Comparison of ENCODE assay signal across 24 mouse cellular contexts in the genomic region with DNA sequence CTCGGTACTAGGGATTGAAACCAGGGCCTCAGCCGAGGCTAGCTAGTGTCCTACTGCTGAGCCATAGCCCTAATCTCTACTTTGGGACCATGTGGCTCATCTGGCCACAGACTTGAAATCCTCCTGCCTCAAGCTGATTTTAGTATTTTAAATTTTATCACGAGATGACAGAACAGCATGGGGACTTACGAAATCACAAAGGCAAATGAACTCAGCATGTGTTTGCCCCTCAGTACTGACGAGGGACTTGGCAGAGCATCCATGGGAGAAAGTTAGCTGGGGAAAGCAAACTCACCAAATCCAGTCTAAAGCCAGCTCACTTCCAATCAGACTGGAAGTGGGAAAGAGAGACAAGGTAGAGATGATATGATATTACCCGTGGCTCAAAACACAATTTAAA. TPM values are rescaled to one million over a fixed set of nuclear protein-coding genes. Genes with fewer than 3 reads are reported as not detected.
A peak's percentile ranks its signal among the peaks of the same experiment; 100 is the strongest.
DNase-seq lines count a peak whose midpoint lies in the region; ATAC-seq and TF ChIP-seq lines count a peak whose summit lies in the region.
"Had no signal": no experiment of that assay in that cellular context is flagged by ENCODE, and none has a peak within 500 bp of the region (broad histone marks: within the 10 kb centered on the region; RNA-seq: fewer than 3 reads in every experiment).

No protein-coding gene starts in this region.

- H3K4me2 ChIP-seq in heart, embryonic 11.5 days: no peak overlapping the region
- H3K4me2 ChIP-seq in midbrain, embryonic 16.5 days (ENCODE audit: low read length): no peak overlapping the region
- H3K4me2 ChIP-seq: embryonic facial prominence, embryonic 15.5 days; hindbrain, embryonic 12.5 days had no signal

- H3K27ac ChIP-seq in heart, embryonic 11.5 days (ENCODE audit: low read depth, low read length): no peak overlapping the region
- H3K27ac ChIP-seq in liver, adult 2 months (replicated peaks; ENCODE audit: insufficient read depth, low read depth, low read length): peak overlapping the region; percentile 20; the same call in 1 of the 2 replicates
- H3K27ac ChIP-seq in midbrain, embryonic 16.5 days (ENCODE audit: low read length): no peak overlapping the region
- H3K27ac ChIP-seq: embryonic facial prominence, embryonic 15.5 days; hindbrain, embryonic 12.5 days had no signal

- H3K27me3 ChIP-seq in heart, embryonic 11.5 days (ENCODE audit: control insufficient read depth, insufficient read depth, low read length): no peaks in the 10 kb centered on the region
- H3K27me3 ChIP-seq in liver, adult 2 months (ENCODE audit: control insufficient read depth, insufficient read depth, low read length): no peaks in the 10 kb centered on the region
- H3K27me3 ChIP-seq in midbrain, embryonic 16.5 days (ENCODE audit: control insufficient read depth, insufficient read depth, low read depth, low read length): no peaks in the 10 kb centered on the region
- H3K27me3 ChIP-seq: embryonic facial prominence, embryonic 15.5 days; hindbrain, embryonic 12.5 days had no signal

- no peak for TF ChIP-seq CTCF in liver, adult 2 months (IDR thresholded peaks at IDR 0.05; ENCODE audit: low read depth, low read length)

- no peak overlapping the region for H3K4me3 ChIP-seq in heart, embryonic 11.5 days (ENCODE audit: low read depth, low read length)
- no peak overlapping the region for H3K4me3 ChIP-seq in liver, adult 2 months (ENCODE audit: insufficient read depth, low read depth, low read length)
- H3K4me3 ChIP-seq in midbrain, embryonic 16.5 days (ENCODE audit: low read depth, low read length): no peak overlapping the region
- H3K4me3 ChIP-seq: embryonic facial prominence, embryonic 15.5 days; erythroblast, embryonic 14.5 days; hindbrain, embryonic 12.5 days had no signal

- H3K36me3 ChIP-seq in heart, embryonic 11.5 days (ENCODE audit: control insufficient read depth, insufficient read depth, low read length): no peaks in the 10 kb centered on the region
- peaks cover 9% of the 10 kb centered on the region; the same call in 1 of the 2 replicates for H3K36me3 ChIP-seq in liver, adult 2 months (ENCODE audit: control insufficient read depth, insufficient read depth, low read length)
- H3K36me3 ChIP-seq in midbrain, embryonic 16.5 days (ENCODE audit: control insufficient read depth, insufficient read depth, low read length): no peaks in the 10 kb centered on the region
- H3K36me3 ChIP-seq: embryonic facial prominence, embryonic 15.5 days had no signal

- TF ChIP-seq POLR2A in liver, adult 2 months (IDR thresholded peaks at IDR 0.05; ENCODE audit: extremely low read depth, insufficient read depth, low read length): no peak

- 0 out of 2 replicates have a peak, but pooled peaks cover 3% of the 10 kb centered on the region for H3K4me1 ChIP-seq in heart, embryonic 11.5 days (ENCODE audit: control insufficient read depth, insufficient read depth, low read length)
- peaks cover 23% of the 10 kb centered on the region for H3K4me1 ChIP-seq in liver, adult 2 months (ENCODE audit: control insufficient read depth, insufficient read depth, low read length)
- no peaks in the 10 kb centered on the region for H3K4me1 ChIP-seq in midbrain, embryonic 16.5 days (ENCODE audit: control insufficient read depth, insufficient read depth, low read length)
- H3K4me1 ChIP-seq: embryonic facial prominence, embryonic 15.5 days; hindbrain, embryonic 12.5 days had no signal

- no peak for ATAC-seq in heart, embryonic 11.5 days (replicated peaks; ENCODE audit: insufficient number of reproducible peaks, low FRiP score, low TSS enrichment)
- no peak for ATAC-seq in midbrain, embryonic 16.5 days
- ATAC-seq: activated CD4-positive, CD25-positive, alpha-beta regulatory T cell, adult 4 months; forebrain, embryonic 14.5 days; hindbrain, embryonic 16.5 days; inflammation-experienced regulatory T-cells, adult 6 months; intestine, postnatal 0 days; Patski had no signal

- H3K9ac ChIP-seq in heart, embryonic 11.5 days (ENCODE audit: low read depth, low read length): no peak overlapping the region
- no peak overlapping the region for H3K9ac ChIP-seq in liver, adult 2 months (ENCODE audit: low read depth, low read length)
- H3K9ac ChIP-seq in midbrain, embryonic 16.5 days (ENCODE audit: low read depth, low read length): no peak overlapping the region
- H3K9ac ChIP-seq: embryonic facial prominence, embryonic 15.5 days; hindbrain, embryonic 12.5 days had no signal

- DNase-seq in heart, adult 18-20 months: peak; percentile 40 to 53
- DNase-seq in liver, adult 2 months (ENCODE audit: extremely low read depth, low read depth, low spot score): peak; percentile 95
- DNase-seq in liver: no peak
- peak; percentile 90 for DNase-seq in NIH3T3 (ENCODE audit: low read depth)
- DNase-seq in heart, postnatal 36 days: peak; percentile 12 to 16
- no peak for DNase-seq in gastrocnemius, adult 8-10 months (ENCODE audit: low spot score in 2 of 2)
- DNase-seq: adrenal gland, adult 2 months; adrenal gland, postnatal 36 days; cerebellum, adult 2 months; cerebellum, postnatal 10 days; embryo, embryonic 11 days; gastrocnemius, postnatal 14 days; kidney, adult 8-10 months had no signal

- no peaks in the 10 kb centered on the region for H3K79me2 ChIP-seq in liver, adult 2 months (ENCODE audit: control insufficient read depth, insufficient read depth, low read length)

- intact Hi-C loops in heart, postnatal 36 days (cut with DNase I): no loop called here

- H3K9me3 ChIP-seq in heart, embryonic 11.5 days (replicated peaks; ENCODE audit: control insufficient read depth, low read length): no peaks in the 10 kb centered on the region
- H3K9me3 ChIP-seq in midbrain, embryonic 16.5 days (replicated peaks; ENCODE audit: control insufficient read depth, low read length, poor library complexity, severe bottlenecking): no peaks in the 10 kb centered on the region
- H3K9me3 ChIP-seq: embryonic facial prominence, embryonic 15.5 days; hindbrain, embryonic 12.5 days had no signal

- 65% methylated on average over 6 of the region's 6 CpGs for WGBS in heart, embryonic 11.5 days (ENCODE audit: insufficient replicate concordance)
- WGBS in liver, adult 2 months: 23% methylated on average over 6 of the region's 6 CpGs
- 72% methylated on average over 6 of the region's 6 CpGs for WGBS in midbrain, embryonic 16.5 days

RNA-seq across cellular contexts. Expression of a gene that starts 28.5 kb away (rescaled TPM):
- under 1 TPM; 0.17 to 0.28 TPM for total RNA-seq in heart, adult 18-20 months (2021)
- polyA plus RNA-seq in heart, embryonic 11.5 days (2014; fragmentation: Nextera tagmentation; extraction: Ambion mirVana): 5.0 and 5.6 TPM in 2 replicates
- 64.2 and 98.4 TPM in 2 replicates for total RNA-seq in liver, adult 2 months (2014; rRNA removed)
- 94.1 and 134 TPM in 2 replicates for polyA plus RNA-seq in liver, adult 2 months (2012; rRNA removed)
- total RNA-seq in heart, postnatal 36 days (2021): under 1 TPM; 0.11 to 0.14 TPM
- 5.9 and 6.3 TPM in 2 replicates for polyA plus RNA-seq in midbrain, embryonic 16.5 days (2015; fragmentation: Nextera tagmentation; extraction: Ambion mirVana)
- total RNA-seq in gastrocnemius, adult 8-10 months (2022): under 1 TPM in 1 of 4 experiments, not detected in 3; 0.08 TPM

Comparison
In these comparisons a context has a peak if more than half of its experiments do, and no peak if none do; other contexts are left out.
1. DNase-seq: peak in heart, adult 18-20 months (2 of 2), liver, adult 2 months (single experiment), NIH3T3 (single experiment) and heart, postnatal 36 days (2 of 2); none in liver (single experiment) and gastrocnemius, adult 8-10 months (0 of 2).
2. RNA of a gene that starts 28.5 kb away (total RNA-seq): 64.2 to 98.4 TPM in liver, adult 2 months; 0.17 to 0.28 TPM in heart, adult 18-20 months, 0.11 to 0.14 TPM in heart, postnatal 36 days and 0.08 TPM in gastrocnemius, adult 8-10 months; every median in the first group is over 10 times any median in the second.